ENCODE assay signal across 13 mouse cellular contexts in the genomic region with DNA sequence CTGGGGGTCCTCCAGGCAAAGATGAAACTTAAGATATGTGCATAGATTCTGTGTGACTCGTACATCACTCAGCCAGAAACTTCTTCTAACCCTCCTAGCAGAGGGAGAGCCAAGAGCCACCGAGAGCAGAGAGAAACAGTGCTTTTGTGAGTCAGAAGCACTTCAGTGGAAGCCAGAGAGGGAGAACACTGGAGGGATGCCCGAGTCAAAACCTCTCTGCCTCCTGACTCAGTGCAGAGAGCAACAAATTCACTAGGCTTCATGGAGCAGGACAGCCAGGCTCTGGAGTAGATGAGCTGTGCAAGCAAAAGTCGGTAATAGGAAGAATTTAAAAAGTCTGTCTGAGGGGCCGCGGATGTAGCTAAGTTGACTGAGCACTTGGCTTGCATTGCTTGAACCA.
DNase-seq lines count a peak whose midpoint lies in the region; ATAC-seq and TF ChIP-seq lines count a peak whose summit lies in the region.
"Had no signal": no experiment of that assay in that cellular context is flagged by ENCODE, and none has a peak within 500 bp of the region (broad histone marks: within the 10 kb centered on the region; RNA-seq: fewer than 3 reads in every experiment).

No protein-coding gene starts in this region.

- H3K9me3 ChIP-seq in hindbrain, embryonic 10.5 days, result 0 out of 2 replicates have a peak, but pooled peaks cover 5% of the 10 kb centered on the region
- no peaks in the 10 kb centered on the region for H3K9me3 ChIP-seq in hindbrain, embryonic 13.5 days
- H3K9me3 ChIP-seq: lung, embryonic 15.5 days; midbrain, embryonic 13.5 days; neural tube, embryonic 12.5 days; stomach, embryonic 15.5 days had no signal

- peak overlapping the region; percentile 23; the same call in 1 of the 2 replicates for H3K27ac ChIP-seq in hindbrain, embryonic 10.5 days
- H3K27ac ChIP-seq in hindbrain, embryonic 13.5 days, result no peak overlapping the region
- H3K27ac ChIP-seq: kidney, embryonic 15.5 days; lung, embryonic 15.5 days; midbrain, embryonic 13.5 days; neural tube, embryonic 12.5 days; stomach, embryonic 15.5 days had no signal

- H3K4me3 ChIP-seq in hindbrain, embryonic 10.5 days, result no peak overlapping the region
- H3K4me3 ChIP-seq in hindbrain, embryonic 13.5 days, result no peak overlapping the region
- H3K4me3 ChIP-seq: kidney, embryonic 15.5 days; lung, embryonic 15.5 days; midbrain, embryonic 13.5 days; neural tube, embryonic 12.5 days; stomach, embryonic 15.5 days had no signal

- H3K36me3 ChIP-seq in hindbrain, embryonic 10.5 days, result no peaks in the 10 kb centered on the region
- no peaks in the 10 kb centered on the region for H3K36me3 ChIP-seq in hindbrain, embryonic 13.5 days
- H3K36me3 ChIP-seq: kidney, embryonic 15.5 days; lung, embryonic 15.5 days; midbrain, embryonic 13.5 days; neural tube, embryonic 12.5 days; stomach, embryonic 15.5 days had no signal

- no peak for ATAC-seq in hindbrain, embryonic 13.5 days (ENCODE audit: low FRiP score)
- peak; percentile 53 for ATAC-seq in Patski
- ATAC-seq: hindbrain, embryonic 16.5 days; midbrain, embryonic 13.5 days had no signal

- CTCF ChIA-PET in Patski (lab: Charles Lee), result interaction anchor here (1.4 kb wide), 1 partner anchor 138 kb away, joined by 4 read pairs; no protein-coding TSS in a partner anchor

- 67% methylated on average over 6 of the region's 6 CpGs for WGBS in hindbrain, embryonic 10.5 days
- WGBS in hindbrain, embryonic 13.5 days, result 70% methylated on average over 6 of the region's 6 CpGs

- no peak overlapping the region for H3K9ac ChIP-seq in hindbrain, embryonic 13.5 days
- H3K9ac ChIP-seq: kidney, embryonic 15.5 days; lung, embryonic 15.5 days; midbrain, embryonic 13.5 days; neural tube, embryonic 12.5 days; stomach, embryonic 15.5 days had no signal

- intact Hi-C loops in left cerebral cortex, postnatal 10 days (cut with DNase I), result no loop called here

- TF ChIP-seq CTCF in Patski (IDR thresholded peaks at IDR 0.05), result no peak

- in situ Hi-C loops in Patski (cut with MboI; ENCODE audit: low pct_unique_long_range_greater_than_20kb), result no loop called here

- POLR2A ChIA-PET in Patski (lab: Charles Lee), result no interaction called here

- no peak overlapping the region for H3K4me2 ChIP-seq in hindbrain, embryonic 13.5 days
- H3K4me2 ChIP-seq: kidney, embryonic 15.5 days; lung, embryonic 15.5 days; midbrain, embryonic 13.5 days; neural tube, embryonic 12.5 days; stomach, embryonic 15.5 days had no signal

- DNase-seq in hindbrain, embryonic 10.5 days (ENCODE audit: low spot score), result no peak
- peak; percentile 90 for DNase-seq in 3T3-L1 (ENCODE audit: low read depth, low spot score)
- no peak for DNase-seq in Patski (ENCODE audit: low read depth, low spot score)
- peak; percentile 61 for DNase-seq in gastrocnemius, postnatal 25 days
- no peak for DNase-seq in left cerebral cortex, postnatal 10 days (ENCODE audit: extremely low spot score in 1 of 2, low spot score in 2 of 2)
- no peak for DNase-seq in right cerebral cortex, postnatal 4 days

- peaks cover 21% of the 10 kb centered on the region for H3K4me1 ChIP-seq in hindbrain, embryonic 10.5 days (replicated peaks)
- H3K4me1 ChIP-seq in hindbrain, embryonic 13.5 days (replicated peaks), result peaks cover 5% of the 10 kb centered on the region; the same call in 1 of the 2 replicates

- H3K27me3 ChIP-seq in hindbrain, embryonic 10.5 days (ENCODE audit: insufficient read depth, poor library complexity, severe bottlenecking), result no peaks in the 10 kb centered on the region; the same call in 1 of the 2 replicates
- H3K27me3 ChIP-seq in hindbrain, embryonic 13.5 days, result no peaks in the 10 kb centered on the region
- no peaks in the 10 kb centered on the region for H3K27me3 ChIP-seq in Patski
- H3K27me3 ChIP-seq: kidney, embryonic 15.5 days; lung, embryonic 15.5 days; midbrain, embryonic 13.5 days; neural tube, embryonic 12.5 days; stomach, embryonic 15.5 days had no signal

Comparison
In these comparisons a context has a peak if more than half of its experiments do, and no peak if none do; other contexts are left out.
1. DNase-seq: peak in 3T3-L1 (single experiment) and gastrocnemius, postnatal 25 days (single experiment); none in hindbrain, embryonic 10.5 days (single experiment), Patski (single experiment), left cerebral cortex, postnatal 10 days (0 of 2) and right cerebral cortex, postnatal 4 days (single experiment).